Mouse (Mus musculus) bone marrow macrophage, adult 2 months (primary cell): ENCODE measurements at regions not wholly inside any gene's neighbourhood (a gene's known extent, or its start where the extent isn't known, plus 50 kb on each side); places are given as distances from the start of the nearest gene placed in this dataset.

Experiments used
- H3K27ac ChIP-seq: 2 replicates; pipeline ENCODE4 v1.5.1; 2012; ENCODE audit warnings: low read depth, low read length; ENCODE audit not compliant: insufficient read depth
- H3K4me1 ChIP-seq: 2 replicates; pipeline ENCODE4 v1.6.1; 2012; ENCODE audit warnings: low read length; ENCODE audit not compliant: control insufficient read depth, insufficient read depth
- H3K4me3 ChIP-seq: 2 replicates; pipeline ENCODE4 v1.5.1; 2012; ENCODE audit warnings: mild to moderate bottlenecking, low read length, moderate library complexity; ENCODE audit not compliant: insufficient read depth
- CTCF ChIP-seq: IDR thresholded peaks from 2 replicates; pipeline ENCODE4 v1.5.1; 2012; ENCODE audit warnings: low read depth, mild to moderate bottlenecking, low read length, moderate library complexity
- POLR2A ChIP-seq: IDR thresholded peaks from 2 replicates; pipeline ENCODE4 v1.6.1; 2012; ENCODE audit warnings: mild to moderate bottlenecking, low read depth, low read length, borderline replicate concordance

DNA sequence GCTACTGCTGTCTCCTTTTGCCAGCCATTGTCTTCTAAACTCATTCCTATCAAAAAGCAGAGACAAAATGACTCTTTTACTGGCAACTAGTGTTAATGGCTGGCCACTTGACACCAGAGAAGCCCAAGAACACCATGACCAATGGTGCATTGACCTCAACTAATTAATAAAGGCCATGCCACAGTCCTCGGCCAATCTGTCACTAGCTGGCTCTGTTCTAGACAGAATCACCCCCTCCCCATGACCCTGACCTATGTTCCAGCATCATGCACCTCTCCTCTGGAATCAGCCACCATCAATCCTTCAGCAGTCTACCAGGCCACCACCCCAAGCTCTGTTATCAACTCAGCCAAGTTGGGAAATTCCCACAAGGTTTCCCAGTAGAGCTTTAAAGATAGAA lies 90.1 kb upstream of the Gm26657 start:
- H3K4me1 ChIP-seq, result no peaks in the 10 kb centered on the region
- no peak overlapping the region for H3K27ac ChIP-seq
- no peak for TF ChIP-seq CTCF
- no peak for TF ChIP-seq POLR2A
- H3K4me3 ChIP-seq, result no peak overlapping the region

DNA sequence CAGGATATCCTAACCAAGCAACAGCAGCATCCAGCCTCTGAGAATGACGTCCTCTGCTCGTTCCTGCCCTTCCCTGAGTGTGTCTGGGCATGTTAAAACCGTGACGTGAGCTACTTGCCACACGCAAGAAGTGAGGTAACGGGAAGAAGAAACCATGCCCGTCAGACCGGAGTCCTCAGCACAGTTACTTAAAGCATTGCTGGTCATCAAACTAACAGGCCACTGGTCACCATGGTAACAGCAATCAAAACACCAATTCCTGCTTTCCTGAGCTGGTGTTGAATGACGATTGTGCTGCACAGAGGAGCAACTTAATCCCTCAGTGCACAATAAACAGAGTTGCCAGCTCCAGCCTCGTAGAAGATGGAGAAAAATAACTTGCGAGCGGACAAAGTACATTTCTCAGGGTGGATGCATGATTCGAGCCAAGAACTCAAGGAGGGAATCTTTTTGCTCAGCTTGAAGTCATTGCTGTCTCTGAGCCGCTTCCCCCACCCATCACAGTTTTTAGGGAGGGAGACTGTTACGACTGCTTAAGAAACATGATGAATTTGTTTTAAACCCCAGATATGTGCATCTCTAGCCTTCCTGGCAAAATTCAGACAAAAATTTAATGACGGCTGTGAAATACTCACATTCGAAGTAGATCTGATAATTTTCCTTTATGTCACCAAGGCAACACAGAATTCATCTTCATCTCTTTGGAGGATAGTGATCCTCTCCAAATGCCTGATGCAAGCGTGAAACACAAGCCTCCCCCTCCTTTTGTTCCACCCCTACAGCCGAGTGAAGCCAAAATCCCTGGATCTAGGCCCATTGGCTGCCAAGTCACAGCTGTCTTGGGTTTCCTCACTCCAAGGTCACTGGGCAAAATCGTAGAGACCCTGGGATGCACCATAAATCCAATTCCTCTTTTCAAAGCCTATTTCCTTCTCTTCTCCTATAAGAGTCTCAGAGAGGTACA lies 95.6 kb upstream of the Gm26657 start:
- TF ChIP-seq CTCF (no peak), POLR2A (no peak)
- no peaks in the 10 kb centered on the region for H3K4me1 ChIP-seq
- H3K4me3 ChIP-seq, result no peak overlapping the region

DNA sequence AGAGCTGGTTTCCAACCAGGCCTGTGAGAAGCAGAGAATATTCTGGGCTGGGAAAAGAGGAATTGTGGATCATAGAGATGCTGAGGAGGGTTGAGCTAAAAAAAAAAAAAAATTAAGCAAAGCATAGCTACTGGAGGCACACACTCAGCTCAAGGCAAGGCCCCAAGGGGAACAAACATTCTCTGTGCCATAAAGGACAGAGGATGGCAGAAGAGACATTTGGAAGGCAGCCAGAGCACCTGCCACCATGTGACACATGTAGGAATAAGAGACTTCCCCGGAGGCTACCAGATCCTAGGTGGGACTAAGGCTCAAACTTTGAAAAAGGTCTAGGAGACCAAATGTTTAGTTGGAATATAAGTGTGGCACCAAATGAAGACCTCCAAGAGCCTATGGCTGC lies 96.4 kb upstream of the Gm26657 start:
- Histone ChIP-seq H3K4me1 (no peaks in the 10 kb centered on the region), H3K27ac (no peak overlapping the region), H3K4me3 (no peak overlapping the region)
- TF ChIP-seq CTCF (no peak), POLR2A (no peak)

More for the DNA sequence above, 95.6 kb upstream of the Gm26657 start:
- no peak overlapping the region for H3K27ac ChIP-seq

DNA sequence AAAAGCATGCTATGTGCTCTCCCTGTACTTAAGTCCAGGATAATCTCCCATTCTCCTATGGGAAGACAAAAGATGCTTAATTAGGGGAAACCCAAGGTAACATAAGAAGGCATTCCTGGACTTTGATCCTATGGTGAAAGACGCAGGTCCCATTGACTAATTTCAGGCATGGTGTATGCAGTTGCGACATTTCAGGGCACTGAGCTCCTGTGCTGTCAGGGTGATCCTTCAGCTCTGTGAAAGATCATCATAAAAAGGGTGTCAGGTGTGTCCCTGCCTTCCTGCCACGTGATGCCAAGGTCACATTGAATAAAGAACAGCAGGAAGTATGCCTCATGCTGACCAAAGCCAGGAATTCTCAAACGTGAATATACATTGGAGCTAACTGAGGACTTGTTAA lies 100.2 kb upstream of the Gm26657 start:
- H3K27ac ChIP-seq, result no peak overlapping the region
- H3K4me1 ChIP-seq, result no peaks in the 10 kb centered on the region
- no peak overlapping the region for H3K4me3 ChIP-seq
- TF ChIP-seq CTCF (no peak), POLR2A (no peak)

DNA sequence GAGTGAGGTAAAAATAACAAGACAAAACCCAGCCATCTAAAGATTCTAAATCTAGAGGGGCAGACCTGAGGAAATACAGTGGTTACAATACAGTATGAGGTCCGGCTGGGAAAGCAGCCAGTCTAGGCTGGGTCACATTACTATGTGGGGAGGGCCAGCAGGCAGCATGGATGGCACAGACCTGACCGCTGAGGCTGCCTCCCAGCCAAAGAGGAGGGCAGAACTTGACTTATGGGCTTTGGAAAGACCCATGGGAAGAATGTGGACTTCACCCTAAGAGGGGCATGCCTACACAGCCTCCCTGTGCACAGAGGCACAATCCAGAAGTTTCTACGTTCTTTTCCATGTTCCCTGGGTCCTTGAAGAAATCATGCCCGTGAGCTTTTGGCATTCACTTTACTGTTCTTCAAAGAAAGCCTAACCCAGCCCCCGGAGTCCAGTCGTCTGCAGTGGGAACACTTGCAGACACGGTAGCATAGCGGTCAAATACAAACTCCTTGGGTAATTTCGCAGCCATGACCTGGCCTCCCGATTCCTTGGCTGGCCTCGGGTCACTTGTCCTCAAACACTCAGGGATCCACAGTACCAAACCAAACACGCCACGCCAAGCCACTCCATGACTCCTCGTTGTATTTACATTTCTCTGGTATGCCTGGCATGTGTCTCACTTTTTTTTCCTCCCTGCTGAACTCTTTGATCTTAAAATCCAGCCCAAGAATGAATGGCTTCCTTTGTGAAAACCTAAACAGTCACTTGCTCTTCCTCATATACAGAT lies 101.0 kb upstream of the Gm26657 start:
- Histone ChIP-seq H3K4me3 (no peak overlapping the region), H3K4me1 (no peaks in the 10 kb centered on the region), H3K27ac (no peak overlapping the region)
- no peak for TF ChIP-seq CTCF
- TF ChIP-seq POLR2A, result no peak

DNA sequence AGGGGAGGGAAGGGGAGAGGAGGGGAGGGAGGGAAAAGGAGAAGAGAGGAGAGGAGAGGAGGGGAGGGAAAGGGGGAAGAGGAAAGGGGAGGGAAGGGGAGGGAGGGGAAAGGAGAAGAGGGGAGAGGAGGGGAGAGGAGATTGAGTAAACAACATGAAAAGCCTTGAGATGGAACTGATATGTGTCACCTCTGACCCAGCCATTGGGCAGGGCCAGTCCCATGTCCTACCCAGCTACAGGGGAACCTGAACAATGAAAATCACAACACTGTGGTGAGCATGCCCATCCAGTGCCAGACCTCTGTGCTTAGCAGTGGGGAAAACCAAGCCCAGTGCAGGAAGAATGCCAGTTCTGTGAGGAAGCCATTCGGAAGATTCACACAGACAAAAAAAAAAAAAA lies 103.6 kb upstream of the Gm26657 start:
- TF ChIP-seq POLR2A (no peak), CTCF (no peak)
- no peaks in the 10 kb centered on the region for H3K4me1 ChIP-seq

DNA sequence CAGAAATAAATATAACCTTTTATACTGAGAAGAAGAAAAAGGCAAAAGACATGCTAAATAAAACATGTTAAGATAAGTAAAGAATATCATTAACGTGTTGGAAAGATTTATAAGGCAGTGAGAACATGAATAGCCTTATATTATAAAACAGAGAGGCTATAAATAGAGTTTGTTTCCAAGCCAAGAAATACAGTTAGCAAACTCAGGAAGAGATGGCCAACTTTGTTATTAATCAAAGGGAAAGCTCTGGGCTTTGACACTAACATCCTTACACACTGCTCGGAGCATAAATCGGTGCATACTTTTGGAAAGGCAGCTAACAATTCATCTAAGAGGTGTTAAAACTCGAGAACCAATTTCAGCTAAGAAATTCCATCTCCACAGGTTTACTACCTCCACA lies 106.3 kb upstream of the Gm26657 start:
- TF ChIP-seq CTCF (no peak), POLR2A (no peak)
- Histone ChIP-seq H3K27ac (no peak overlapping the region), H3K4me1 (no peaks in the 10 kb centered on the region), H3K4me3 (no peak overlapping the region)

More for the DNA sequence above, 103.6 kb upstream of the Gm26657 start:
- H3K4me3 ChIP-seq, result no peak overlapping the region
- no peak overlapping the region for H3K27ac ChIP-seq

DNA sequence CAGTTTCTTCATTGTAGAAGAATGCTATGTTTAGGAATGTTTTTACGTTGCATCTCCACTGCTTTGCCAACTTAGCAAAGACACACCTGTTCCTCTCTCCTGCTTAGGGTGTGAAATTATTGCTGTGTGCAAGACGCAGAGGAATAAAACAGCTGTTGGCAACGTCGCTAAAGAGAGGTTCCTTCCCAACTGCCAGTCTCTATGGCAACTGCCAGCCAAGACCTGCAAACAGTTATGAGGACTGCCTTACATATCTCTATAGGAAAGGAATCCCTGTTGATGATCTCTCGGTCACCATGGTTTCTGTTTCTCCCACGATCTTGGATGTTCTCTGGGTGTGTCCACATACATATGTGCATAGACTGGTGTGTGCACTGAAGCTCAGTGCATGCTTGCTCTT lies 109.6 kb upstream of the Gm26657 start:
- Histone ChIP-seq H3K27ac (no peak overlapping the region), H3K4me1 (no peaks in the 10 kb centered on the region), H3K4me3 (no peak overlapping the region)
- TF ChIP-seq POLR2A (no peak), CTCF (no peak)

DNA sequence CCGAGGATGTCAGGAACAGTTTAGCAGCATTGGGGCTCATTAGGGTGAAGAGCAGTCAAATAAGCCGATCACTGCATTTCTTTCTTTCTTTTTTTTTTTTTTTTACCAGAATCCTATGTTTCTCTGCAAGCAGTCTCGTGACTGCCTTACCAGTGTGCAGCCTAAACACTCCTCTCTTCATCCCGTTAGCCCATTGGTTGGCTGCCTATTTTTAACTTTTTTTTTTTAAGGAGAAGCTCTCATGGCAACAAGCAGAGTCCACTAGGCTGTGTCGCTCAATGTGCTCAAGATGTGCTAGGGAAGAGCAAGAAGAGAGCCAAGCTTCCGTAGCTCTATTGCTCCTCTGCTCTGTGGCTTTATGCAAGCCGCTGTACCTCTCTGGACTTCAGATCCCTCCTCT lies 112.7 kb upstream of the Gm26657 start:
- H3K4me3 ChIP-seq, result no peak overlapping the region
- no peaks in the 10 kb centered on the region for H3K4me1 ChIP-seq
- H3K27ac ChIP-seq, result no peak overlapping the region
- TF ChIP-seq CTCF (no peak), POLR2A (no peak)

DNA sequence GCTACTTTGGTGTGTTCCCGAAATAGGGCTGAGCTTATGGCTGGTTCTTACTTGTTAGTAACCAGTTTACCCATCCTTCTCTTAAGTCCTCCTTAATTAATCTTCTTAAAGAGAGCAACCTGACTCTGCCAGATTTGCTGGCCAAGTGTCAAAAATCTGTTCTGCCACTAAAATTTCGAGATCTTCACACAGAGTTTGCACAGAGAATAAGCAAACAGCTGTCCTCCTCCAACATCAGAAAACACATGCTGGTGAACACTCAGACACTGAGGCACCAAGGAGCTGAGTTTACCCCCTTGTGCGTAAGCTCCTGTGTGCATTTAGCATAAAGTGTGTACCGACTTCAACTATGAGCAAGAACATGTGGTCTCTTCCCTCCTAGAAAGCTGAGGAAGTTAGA lies 118.1 kb upstream of the Gm26657 start:
- TF ChIP-seq POLR2A, result no peak
- TF ChIP-seq CTCF, result no peak
- H3K4me3 ChIP-seq, result no peak overlapping the region
- no peak overlapping the region for H3K27ac ChIP-seq
- H3K4me1 ChIP-seq, result no peaks in the 10 kb centered on the region
